Mouse (Mus musculus): ENCODE results near the gene Gpr176. TPM values are rescaled to one million over a fixed set of nuclear protein-coding genes. Genes with fewer than 3 reads are reported as not detected.

Gpr176 gene
- polyA plus RNA-seq, 1 experiment = 0.39 TPM

DNA sequence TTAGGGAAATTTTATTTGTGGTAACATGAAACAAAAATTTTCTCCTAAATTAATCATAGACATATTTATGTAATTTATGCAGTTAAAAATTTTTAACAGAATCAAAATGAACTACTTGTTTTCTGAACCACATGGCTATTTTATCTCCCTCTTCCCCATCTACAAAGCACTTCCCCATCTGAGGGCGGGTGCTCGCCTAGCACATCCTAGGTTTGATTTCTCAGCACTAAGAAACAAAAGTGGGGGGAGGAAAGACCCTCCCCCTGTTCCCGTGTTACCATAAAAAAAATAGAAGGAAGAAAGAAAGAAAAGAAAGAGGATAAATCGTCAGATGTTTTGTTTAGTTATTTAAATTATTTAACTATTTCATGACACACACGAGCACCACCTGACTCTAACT, 18.0 kb upstream of the Gpr176 start:
- Histone ChIP-seq H3K4me1 (ENCODE audit: control insufficient read depth, insufficient read depth, low read length) (no peaks in the 10 kb centered on the region), H3K9me3 (replicated peaks; ENCODE audit: control insufficient read depth, insufficient read depth, low read length, poor library complexity, severe bottlenecking) (peaks cover 5% of the 10 kb centered on the region; the same call in 1 of the 2 replicates), H3K27me3 (ENCODE audit: control insufficient read depth, insufficient read depth, low read length, poor library complexity, severe bottlenecking) (no peaks in the 10 kb centered on the region), H3K4me3 (ENCODE audit: low read depth, low read length) (no peak overlapping the region), H3K9ac (ENCODE audit: low read depth, poor library complexity, severe bottlenecking) (no peak overlapping the region), H3K36me3 (ENCODE audit: control insufficient read depth, insufficient read depth, low read length, poor library complexity, severe bottlenecking) (no peaks in the 10 kb centered on the region), H3K27ac (ENCODE audit: insufficient read depth, low read length) (no peak overlapping the region)
- no peak for TF ChIP-seq POLR2A (IDR thresholded peaks at IDR 0.05; ENCODE audit: insufficient read depth, low read length)
- no peak for TF ChIP-seq CTCF (IDR thresholded peaks at IDR 0.05; ENCODE audit: low read depth, low read length)
- no peak for TF ChIP-seq EP300 (IDR thresholded peaks at IDR 0.05; ENCODE audit: insufficient read depth, low read depth, low read length)

DNA sequence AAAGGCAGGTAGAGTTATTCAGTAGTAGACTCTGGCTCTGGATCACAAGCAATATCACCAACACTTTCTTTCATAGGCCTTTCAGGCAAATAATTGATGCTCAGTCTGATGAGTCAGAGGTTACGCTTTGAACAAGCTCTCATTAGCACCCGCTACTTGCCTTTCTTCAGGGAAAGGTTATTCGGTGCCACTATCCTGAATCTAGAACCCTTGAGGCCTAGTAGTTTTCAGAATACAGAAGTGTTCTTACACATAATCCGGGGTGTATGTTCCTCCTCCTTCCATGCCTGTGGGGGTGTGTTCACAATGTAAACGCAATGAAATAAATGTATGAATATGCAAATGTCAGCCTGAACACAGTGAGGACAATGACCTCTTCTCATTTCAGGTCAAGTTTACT, 16.9 kb upstream of the Gpr176 start:
- Histone ChIP-seq H3K9me3 (replicated peaks; ENCODE audit: control insufficient read depth, insufficient read depth, low read length, poor library complexity, severe bottlenecking) (0 out of 2 replicates have a peak, but pooled peaks cover under 1% of the 10 kb centered on the region), H3K4me3 (ENCODE audit: low read depth, low read length) (no peak overlapping the region), H3K9ac (ENCODE audit: low read depth, poor library complexity, severe bottlenecking) (no peak overlapping the region), H3K36me3 (ENCODE audit: control insufficient read depth, insufficient read depth, low read length, poor library complexity, severe bottlenecking) (no peaks in the 10 kb centered on the region), H3K27me3 (ENCODE audit: control insufficient read depth, insufficient read depth, low read length, poor library complexity, severe bottlenecking) (no peaks in the 10 kb centered on the region), H3K4me1 (ENCODE audit: control insufficient read depth, insufficient read depth, low read length) (no peaks in the 10 kb centered on the region), H3K27ac (ENCODE audit: insufficient read depth, low read length) (no peak overlapping the region)
- TF ChIP-seq POLR2A (IDR thresholded peaks at IDR 0.05; ENCODE audit: insufficient read depth, low read length) (no peak), CTCF (IDR thresholded peaks at IDR 0.05; ENCODE audit: low read depth, low read length) (no peak), EP300 (IDR thresholded peaks at IDR 0.05; ENCODE audit: insufficient read depth, low read depth, low read length) (no peak)

DNA sequence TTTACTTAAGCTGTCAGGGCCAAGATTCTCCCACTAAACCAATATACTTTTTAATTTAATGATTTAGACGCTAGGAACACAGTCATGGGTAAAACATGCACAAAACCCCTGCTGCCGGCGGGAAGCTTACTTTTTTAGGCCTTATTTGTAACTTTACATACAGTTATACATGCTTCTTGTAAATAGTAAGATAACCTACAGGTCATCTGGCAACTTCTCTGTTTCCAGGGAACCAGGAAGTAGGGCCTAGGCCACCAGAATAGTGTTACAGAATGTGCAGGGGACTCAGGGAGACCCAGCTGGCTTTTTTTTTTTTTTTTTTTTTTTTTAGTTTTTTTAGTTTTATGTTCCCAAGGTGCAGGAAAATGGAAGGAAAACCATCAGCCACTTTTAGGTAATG, 16.4 kb upstream of the Gpr176 start:
- H3K27ac ChIP-seq (ENCODE audit: insufficient read depth, low read length) = no peak overlapping the region
- no peaks in the 10 kb centered on the region for H3K27me3 ChIP-seq (ENCODE audit: control insufficient read depth, insufficient read depth, low read length, poor library complexity, severe bottlenecking)
- no peaks in the 10 kb centered on the region for H3K9me3 ChIP-seq (replicated peaks; ENCODE audit: control insufficient read depth, insufficient read depth, low read length, poor library complexity, severe bottlenecking)
- H3K4me3 ChIP-seq (ENCODE audit: low read depth, low read length) = no peak overlapping the region
- TF ChIP-seq CTCF (IDR thresholded peaks at IDR 0.05; ENCODE audit: low read depth, low read length) (no peak), POLR2A (IDR thresholded peaks at IDR 0.05; ENCODE audit: insufficient read depth, low read length) (no peak), EP300 (IDR thresholded peaks at IDR 0.05; ENCODE audit: insufficient read depth, low read depth, low read length) (no peak)
- peak overlapping the region; percentile 69; the same call in 1 of the 2 replicates for H3K9ac ChIP-seq (ENCODE audit: low read depth, poor library complexity, severe bottlenecking)
- no peaks in the 10 kb centered on the region for H3K36me3 ChIP-seq (ENCODE audit: control insufficient read depth, insufficient read depth, low read length, poor library complexity, severe bottlenecking)
- H3K4me1 ChIP-seq (ENCODE audit: control insufficient read depth, insufficient read depth, low read length) = no peaks in the 10 kb centered on the region

- Histone ChIP-seq H3K4me1 (ENCODE audit: control insufficient read depth, insufficient read depth, low read length) (no peaks in the 10 kb centered on the region), H3K27me3 (ENCODE audit: control insufficient read depth, insufficient read depth, low read length, poor library complexity, severe bottlenecking) (no peaks in the 10 kb centered on the region), H3K27ac (ENCODE audit: insufficient read depth, low read length) (no peak within 1 kb of the TSS), H3K4me3 (ENCODE audit: low read depth, low read length) (peak within 1 kb of the TSS; percentile 89), H3K36me3 (ENCODE audit: control insufficient read depth, insufficient read depth, low read length, poor library complexity, severe bottlenecking) (no peaks in the 10 kb centered on the region), H3K9ac (ENCODE audit: low read depth, poor library complexity, severe bottlenecking) (peak within 1 kb of the TSS; percentile 69), H3K9me3 (replicated peaks; ENCODE audit: control insufficient read depth, insufficient read depth, low read length, poor library complexity, severe bottlenecking) (no peaks in the 10 kb centered on the region)
- TF ChIP-seq POLR2A (IDR thresholded peaks at IDR 0.05; ENCODE audit: insufficient read depth, low read length) = no peak
- no peak for TF ChIP-seq CTCF (IDR thresholded peaks at IDR 0.05; ENCODE audit: low read depth, low read length)
- no peak for TF ChIP-seq EP300 (IDR thresholded peaks at IDR 0.05; ENCODE audit: insufficient read depth, low read depth, low read length)
These were observed 15.4 kb upstream of the Gpr176 start, which contains the start of gene Eif2ak4 for GRCm38 (mm10) chr2:118388341-118389335. Eif2ak4 (plus strand) TSS chr2:118388618.

GRCm38 (mm10) chr2:118383387-118383786, 10.2 kb upstream of the Gpr176 start:
- no peak overlapping the region for H3K9ac ChIP-seq (ENCODE audit: low read depth, poor library complexity, severe bottlenecking)
- H3K27me3 ChIP-seq (ENCODE audit: control insufficient read depth, insufficient read depth, low read length, poor library complexity, severe bottlenecking) = no peaks in the 10 kb centered on the region
- H3K4me3 ChIP-seq (ENCODE audit: low read depth, low read length) = no peak overlapping the region
- no peak overlapping the region for H3K27ac ChIP-seq (ENCODE audit: insufficient read depth, low read length)
- H3K4me1 ChIP-seq (ENCODE audit: control insufficient read depth, insufficient read depth, low read length) = no peaks in the 10 kb centered on the region
- no peaks in the 10 kb centered on the region for H3K9me3 ChIP-seq (replicated peaks; ENCODE audit: control insufficient read depth, insufficient read depth, low read length, poor library complexity, severe bottlenecking)
- no peaks in the 10 kb centered on the region for H3K36me3 ChIP-seq (ENCODE audit: control insufficient read depth, insufficient read depth, low read length, poor library complexity, severe bottlenecking)
- no peak for TF ChIP-seq EP300 (IDR thresholded peaks at IDR 0.05; ENCODE audit: insufficient read depth, low read depth, low read length)
- no peak for TF ChIP-seq POLR2A (IDR thresholded peaks at IDR 0.05; ENCODE audit: insufficient read depth, low read length)
- no peak for TF ChIP-seq CTCF (IDR thresholded peaks at IDR 0.05; ENCODE audit: low read depth, low read length)

- no peak overlapping the region for H3K9ac ChIP-seq (ENCODE audit: low read depth, poor library complexity, severe bottlenecking)
- no peaks in the 10 kb centered on the region for H3K36me3 ChIP-seq (ENCODE audit: control insufficient read depth, insufficient read depth, low read length, poor library complexity, severe bottlenecking)
These were observed 6.5 kb upstream of the Gpr176 start for GRCm38 (mm10) chr2:118379756-118380155.

More at GRCm38 (mm10) chr2:118379756-118380155, 6.5 kb upstream of the Gpr176 start:
- Histone ChIP-seq H3K27ac (ENCODE audit: insufficient read depth, low read length) (no peak overlapping the region), H3K4me1 (ENCODE audit: control insufficient read depth, insufficient read depth, low read length) (no peaks in the 10 kb centered on the region), H3K4me3 (ENCODE audit: low read depth, low read length) (no peak overlapping the region), H3K27me3 (ENCODE audit: control insufficient read depth, insufficient read depth, low read length, poor library complexity, severe bottlenecking) (no peaks in the 10 kb centered on the region; the same call in 1 of the 2 replicates), H3K9me3 (replicated peaks; ENCODE audit: control insufficient read depth, insufficient read depth, low read length, poor library complexity, severe bottlenecking) (no peaks in the 10 kb centered on the region)
- TF ChIP-seq POLR2A (IDR thresholded peaks at IDR 0.05; ENCODE audit: insufficient read depth, low read length) = no peak
- no peak for TF ChIP-seq EP300 (IDR thresholded peaks at IDR 0.05; ENCODE audit: insufficient read depth, low read depth, low read length)
- no peak for TF ChIP-seq CTCF (IDR thresholded peaks at IDR 0.05; ENCODE audit: low read depth, low read length)
